Mouse (Mus musculus): ENCODE data around the gene Fkbp5.

Gene Fkbp5

GRCm38 (mm10) chr17:28523355-28524008, 6.2 kb upstream of the Fkbp5 start:
- no peak for DNase-seq

DNA sequence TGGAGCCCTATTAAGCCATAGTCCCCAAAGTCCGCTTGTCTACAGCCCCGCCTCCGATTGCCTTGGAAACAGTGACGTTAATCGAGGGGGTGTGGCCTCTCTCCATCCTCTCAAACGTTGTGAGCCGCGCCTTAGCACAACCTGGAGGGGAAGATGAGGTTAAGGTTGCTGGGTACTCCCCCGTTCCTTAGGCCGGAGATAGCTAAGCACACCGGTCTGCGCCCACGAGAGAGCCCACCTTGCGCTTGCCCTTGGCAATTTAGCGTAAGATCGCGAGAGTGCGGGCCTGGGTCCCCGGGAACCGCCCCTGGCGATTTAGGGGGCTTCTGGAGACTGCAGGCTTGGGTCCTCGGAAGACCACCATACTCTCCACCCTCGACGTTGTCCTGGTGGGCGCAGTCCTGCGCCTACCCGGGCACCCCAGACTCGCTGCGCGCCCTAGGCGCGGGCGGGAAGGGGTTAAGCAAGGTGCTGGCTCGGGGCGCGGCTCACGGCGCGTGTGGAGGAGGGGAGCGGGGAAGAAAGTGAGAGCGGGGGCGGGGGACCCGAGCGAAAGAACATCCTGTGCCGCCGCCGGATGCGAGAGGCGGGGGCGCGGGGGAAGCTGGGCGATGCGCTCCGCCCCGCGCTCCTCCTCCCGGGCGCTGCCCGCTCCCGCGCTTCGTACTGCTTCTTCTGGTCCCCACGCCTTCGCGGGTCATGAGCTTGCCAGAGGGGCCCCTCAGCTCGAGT, 5.5 kb upstream of the Fkbp5 start:
- DNase-seq, result peak; percentile 100

DNA sequence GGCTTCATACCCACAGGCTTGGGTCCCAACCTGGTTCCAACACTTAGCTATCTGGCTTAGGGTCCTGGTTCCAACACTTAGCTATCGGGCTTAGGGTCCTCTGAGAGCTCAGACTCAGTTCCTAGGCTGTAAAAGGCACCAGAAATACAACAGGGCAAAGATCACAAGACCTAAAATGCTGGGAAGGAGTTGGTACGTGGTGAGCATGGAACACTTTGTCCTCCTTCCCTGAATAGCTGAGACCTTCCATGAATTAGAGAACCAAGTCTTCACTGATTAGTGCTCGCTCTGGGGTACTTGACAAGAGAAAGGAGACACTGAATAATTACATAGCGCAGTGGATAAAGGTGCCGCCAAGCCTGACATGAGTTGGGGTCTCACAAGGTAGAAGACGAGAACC, 4.6 kb upstream of the Fkbp5 start:
- DNase-seq, result no peak

- DNase-seq, result peak; percentile 91
These were observed 3.9 kb upstream of the Fkbp5 start for GRCm38 (mm10) chr17:28521071-28521726.

GRCm38 (mm10) chr17:28520561-28520960, 3.2 kb upstream of the Fkbp5 start:
- peak; percentile 92 for DNase-seq

- peak; percentile 92 for DNase-seq
These were observed 2.5 kb upstream of the Fkbp5 start for GRCm38 (mm10) chr17:28519827-28520226.

- DNase-seq, result peak; percentile 98
These were observed 1.3 kb upstream of the Fkbp5 start for GRCm38 (mm10) chr17:28518615-28519071.

GRCm38 (mm10) chr17:28517956-28518614, 758 bp upstream of the Fkbp5 start:
- DNase-seq, result peak; percentile 100

DNA sequence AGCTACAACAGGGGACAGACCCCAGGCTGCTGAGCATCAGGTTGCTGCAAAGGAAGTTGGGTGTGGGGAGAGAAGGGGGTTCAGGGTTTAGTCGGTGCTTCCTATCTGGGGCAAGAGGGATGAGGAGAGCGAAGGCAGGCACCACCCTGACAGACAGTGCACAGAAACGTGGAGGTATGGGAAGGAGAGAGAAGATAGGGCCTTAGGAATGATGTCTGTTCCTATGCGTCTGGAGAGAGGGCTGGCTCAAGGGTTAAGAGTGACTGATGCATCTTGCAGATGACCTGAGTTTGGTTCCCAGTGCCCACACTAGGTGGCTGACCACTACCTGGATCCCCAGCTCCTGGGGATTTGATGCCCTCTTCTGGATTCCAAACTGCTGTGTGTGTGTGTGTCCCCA, 446 bp downstream of the Fkbp5 start:
- DNase-seq, result peak; percentile 95

DNA sequence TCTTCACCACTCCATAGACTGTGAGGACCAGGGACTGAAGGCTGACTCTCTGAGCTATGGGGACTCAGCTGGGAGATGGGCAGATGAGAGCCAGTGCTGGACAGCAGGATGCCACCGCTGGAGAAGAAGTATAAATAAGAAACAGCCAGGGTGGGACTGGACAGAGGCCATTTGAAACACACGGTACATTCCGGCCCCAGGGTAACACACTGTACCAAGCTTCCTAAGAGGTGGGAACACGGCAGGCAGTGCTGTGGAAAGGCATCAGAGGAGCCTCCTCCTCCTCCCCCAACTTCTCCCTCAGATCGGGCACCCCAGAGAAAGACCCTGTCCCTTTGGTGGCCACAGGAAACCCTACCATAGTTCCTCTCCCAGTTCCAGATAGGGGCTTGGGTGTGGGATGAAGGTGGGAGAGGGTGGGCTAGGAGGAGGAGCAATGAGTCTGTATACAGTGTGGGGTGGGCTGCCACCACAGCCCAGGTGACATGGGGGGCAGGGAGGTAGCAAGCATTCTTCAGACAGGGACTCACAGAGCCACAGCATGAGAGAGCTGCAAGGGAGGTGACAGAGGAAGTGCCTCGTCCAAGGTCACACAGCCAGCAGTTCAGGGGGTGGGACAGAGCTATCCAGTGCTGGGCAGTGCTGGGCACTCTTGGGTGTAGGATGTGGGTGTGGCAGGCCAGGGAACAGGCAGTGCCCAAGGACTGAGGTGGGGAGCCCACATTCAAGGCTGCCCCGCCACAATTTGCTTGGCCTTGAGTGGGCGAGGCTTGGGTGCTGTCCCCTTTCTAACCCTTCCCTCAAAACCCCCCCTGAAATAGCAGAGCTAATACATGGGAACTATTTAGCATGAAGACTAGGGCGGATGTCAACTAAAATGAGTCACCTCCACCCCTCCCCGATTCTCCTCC, 1.6 kb downstream of the Fkbp5 start:
- DNase-seq, result peak; percentile 99

GRCm38 (mm10) chr17:28514555-28514954, 2.8 kb downstream of the Fkbp5 start:
- DNase-seq, result peak; percentile 94

DNA sequence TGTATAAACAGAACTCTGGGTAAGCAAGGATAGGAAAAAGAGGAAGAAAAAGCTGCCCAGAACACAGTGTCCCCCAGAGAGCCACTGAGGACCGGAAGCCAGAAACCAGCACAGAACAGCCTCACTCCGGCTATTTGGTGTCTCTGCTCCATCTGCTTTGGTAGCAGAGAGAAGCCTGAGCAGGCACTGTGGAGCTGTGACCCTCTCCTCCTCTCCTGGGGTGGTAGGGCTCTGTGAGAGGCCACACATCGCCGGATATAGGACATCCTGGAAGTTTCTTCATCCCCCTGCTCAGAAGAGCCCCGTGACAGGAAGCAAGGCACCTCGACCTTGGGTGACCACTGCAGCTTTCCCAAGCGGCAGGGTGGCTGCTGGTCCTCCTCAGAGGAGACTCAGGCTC, 3.5 kb downstream of the Fkbp5 start:
- DNase-seq, result peak; percentile 99

DNA sequence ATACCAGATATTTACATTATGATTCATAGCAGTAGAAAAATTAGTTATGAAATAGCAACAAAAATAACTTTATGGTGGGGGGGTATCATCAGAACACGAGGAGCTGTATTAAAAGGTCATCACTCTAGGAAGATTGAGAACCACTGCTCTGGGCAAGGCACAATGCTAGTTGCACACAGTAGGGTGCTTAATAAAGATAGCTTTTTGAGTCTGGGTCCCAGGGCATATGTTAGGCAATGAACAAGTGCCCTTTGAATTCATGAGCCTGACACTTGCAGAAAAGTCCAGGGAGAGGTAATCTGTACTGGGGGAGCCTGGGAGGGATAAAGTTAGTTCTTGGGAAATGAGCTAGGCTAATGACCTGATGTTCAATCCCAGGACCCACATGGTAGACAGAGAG, 4.0 kb downstream of the Fkbp5 start:
- no peak for DNase-seq

DNA sequence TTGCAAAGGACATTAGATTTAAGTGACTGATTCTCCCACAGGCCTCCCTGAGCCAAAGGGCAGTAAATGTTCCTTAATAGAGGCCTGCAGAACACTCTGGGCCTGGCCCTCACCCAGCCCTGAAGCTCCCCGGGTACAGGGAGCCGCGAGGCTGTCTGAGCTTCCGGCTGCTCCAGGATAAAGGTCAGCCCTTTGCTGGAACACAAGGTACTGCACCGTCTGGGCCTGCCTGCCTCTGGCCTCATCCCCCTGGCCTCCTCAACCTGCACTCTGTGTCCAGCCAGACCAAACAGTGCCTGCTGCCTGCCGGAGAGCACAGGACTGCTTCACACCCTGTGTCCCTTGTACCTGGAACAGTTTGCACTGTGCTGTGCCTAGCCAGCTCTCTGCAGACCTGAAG, 4.6 kb downstream of the Fkbp5 start:
- DNase-seq, result peak; percentile 99

- peak; percentile 95 for DNase-seq
These were observed 5.4 kb downstream of the Fkbp5 start for GRCm38 (mm10) chr17:28511616-28512541.

DNA sequence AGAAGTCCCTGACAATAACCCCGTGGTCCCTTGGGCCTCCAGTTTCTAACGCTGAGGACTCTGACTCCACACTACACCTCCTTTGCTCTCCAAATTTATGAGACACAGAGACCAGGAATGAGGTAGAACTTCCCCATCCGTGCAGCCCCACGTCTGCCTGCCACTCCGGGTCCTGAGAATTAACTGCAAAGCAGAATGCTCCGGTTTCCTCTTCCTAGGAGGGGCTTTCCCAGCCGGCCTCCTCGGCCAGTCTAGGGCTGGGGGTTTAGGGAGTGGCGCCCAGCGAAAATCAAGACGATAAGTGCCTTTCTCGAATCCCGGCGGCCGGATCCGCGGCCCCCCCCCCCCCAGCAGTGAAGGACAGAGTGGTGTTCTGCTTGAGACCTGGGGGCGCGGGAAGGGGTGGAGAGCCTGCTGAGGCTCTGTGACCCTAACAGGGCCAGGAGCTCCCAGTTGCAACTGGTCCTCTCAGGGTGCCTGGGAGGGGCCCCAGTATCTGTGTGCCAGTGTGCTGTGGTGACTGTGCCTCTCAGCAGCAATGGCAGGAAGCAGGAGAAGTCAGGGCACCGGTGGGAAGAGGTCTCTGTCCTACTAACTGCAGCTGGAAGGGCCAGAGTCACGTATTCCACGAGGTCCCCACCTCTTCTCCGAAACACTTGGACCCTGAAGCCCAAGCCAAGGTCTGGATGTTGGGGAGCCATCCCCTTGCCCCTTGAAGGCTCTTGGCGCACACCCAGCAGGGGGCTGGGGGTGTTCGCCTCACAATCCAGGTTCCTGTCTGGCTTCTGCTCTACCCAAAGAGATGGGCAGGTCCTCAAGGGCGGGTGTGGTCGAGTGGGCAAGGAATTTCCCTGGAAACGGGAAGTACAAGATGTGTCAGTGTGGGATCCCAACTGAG, 6.6 kb downstream of the Fkbp5 start:
- peak; percentile 98 for DNase-seq

DNA sequence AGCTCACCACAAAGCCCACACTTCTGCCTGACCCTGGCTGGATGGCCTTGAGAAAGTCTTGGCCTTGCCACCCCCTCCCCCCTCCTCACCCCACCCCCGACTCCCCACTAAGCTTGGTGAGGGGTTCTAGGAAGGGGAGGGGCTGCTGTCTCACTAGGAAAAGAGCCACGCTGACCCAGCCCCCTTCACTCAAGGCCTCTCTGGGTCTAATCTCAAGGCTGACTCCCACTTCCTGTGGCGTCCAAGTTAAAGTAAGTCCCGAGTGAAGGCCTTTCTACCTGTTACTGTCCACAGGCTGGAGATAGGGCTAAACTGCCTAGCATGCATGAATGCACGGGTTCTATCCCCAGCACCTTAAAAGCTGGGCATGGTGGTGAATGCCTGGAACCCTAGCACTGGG, 9.8 kb downstream of the Fkbp5 start:
- DNase-seq, result peak; percentile 91

- no peak for DNase-seq
These were observed 10.4 kb downstream of the Fkbp5 start for GRCm38 (mm10) chr17:28506895-28507294.

DNA sequence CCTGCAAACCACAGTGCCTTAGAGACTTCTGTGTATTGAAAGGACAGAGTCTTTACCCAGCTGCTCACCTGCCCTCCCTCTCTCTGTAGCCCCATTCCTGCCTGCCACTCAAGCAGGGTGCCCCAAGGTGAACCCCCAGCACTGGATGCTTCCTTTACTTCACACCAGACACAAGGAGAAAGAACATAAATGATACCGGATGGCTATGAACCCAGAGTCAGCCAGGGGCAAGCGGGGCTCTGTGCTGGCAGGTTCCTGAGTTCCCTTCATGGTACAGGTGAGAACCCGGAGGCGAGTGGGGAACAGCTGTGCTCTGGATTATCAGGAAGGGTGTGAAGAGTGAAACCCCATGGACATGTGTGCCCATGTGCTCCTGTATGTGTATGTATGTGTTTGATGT, 11.7 kb downstream of the Fkbp5 start:
- no peak for DNase-seq

GRCm38 (mm10) chr17:28504182-28504581, 13.1 kb downstream of the Fkbp5 start:
- DNase-seq, result peak; percentile 91
